Mouse (Mus musculus) midbrain, postnatal 0 days (tissue): ENCODE data around the gene Lrrc61. TPM values are rescaled to one million over a fixed set of nuclear protein-coding genes. Genes with fewer than 3 reads are reported as not detected.

Experiments
- ATAC-seq: fragments of 200-750 bp; cut with Nextera tagmentation; 2 replicates; pipeline ENCODE4 v1.8.0; 2017; ENCODE audit warnings: moderate number of reproducible peaks, mild to moderate bottlenecking, moderate TSS enrichment, moderate library complexity; ENCODE audit not compliant: low FRiP score
- DNase-seq: peaks from one replicate; pipeline ENCODE4 v3.0.0-alpha.2; 2015; ENCODE audit warnings: low spot score
- H3K27ac ChIP-seq: fragments of 300-500 bp; sonication (generic); 2 replicates; pipeline ENCODE4 v1.5.1; 2014; ENCODE audit warnings: low read depth, mild to moderate bottlenecking, low read length, mixed read lengths
- H3K27me3 ChIP-seq: fragments of 300-500 bp; sonication (generic); 2 replicates; pipeline ENCODE4 v1.6.1; 2014; ENCODE audit warnings: low read length, control low read depth, mixed read lengths; ENCODE audit not compliant: insufficient read depth
- H3K36me3 ChIP-seq: fragments of 300-500 bp; sonication (generic); 2 replicates; pipeline ENCODE4 v1.6.1; 2014; ENCODE audit warnings: low read length, control low read depth, mixed read lengths; ENCODE audit not compliant: insufficient read depth
- H3K4me1 ChIP-seq: fragments of 300-500 bp; sonication (generic); 2 replicates; pipeline ENCODE4 v1.6.1; 2014; ENCODE audit warnings: mild to moderate bottlenecking, control low read depth, antibody characterized with exemption, low read length, mixed read lengths; ENCODE audit not compliant: insufficient read depth
- H3K4me2 ChIP-seq: fragments of 300-500 bp; sonication (generic); 2 replicates; pipeline ENCODE4 v1.6.1; 2014; ENCODE audit warnings: low read depth, mild to moderate bottlenecking, low read length, mixed read lengths; ENCODE audit not compliant: poor library complexity, severe bottlenecking
- H3K4me3 ChIP-seq: fragments of 300-500 bp; sonication (generic); 2 replicates; pipeline ENCODE4 v1.5.1; 2014; ENCODE audit warnings: low read depth, mild to moderate bottlenecking, low read length, moderate library complexity
- H3K9ac ChIP-seq: fragments of 300-500 bp; sonication (generic); replicated peaks from 2 replicates; pipeline ENCODE4 v1.6.1; 2014; ENCODE audit warnings: mild to moderate bottlenecking, low read length, moderate library complexity, mixed read lengths; ENCODE audit not compliant: poor library complexity, severe bottlenecking
- H3K9me3 ChIP-seq: fragments of 300-500 bp; sonication (generic); 2 replicates; pipeline ENCODE4 v1.6.1; 2016; ENCODE audit warnings: low read length, control low read depth
- CTCF ChIP-seq: IDR thresholded peaks from 2 replicates; pipeline ENCODE4 v1.5.1; 2016; ENCODE audit warnings: antibody characterized with exemption, mild to moderate bottlenecking
- WGBS: fragments of 180-500 bp; shearing (Covaris S2); extraction: QIAGEN DNeasy Blood & Tissue Kit; methylation state at CpG from one replicate; pipeline ENCODE4 v1.1.7; 2014; 5-methylcytosine and 5-hydroxymethylcytosine counted together
- polyA plus RNA-seq: library from polyadenylated mRNA; unstranded; fragments of >200 nt; fragmentation: Nextera tagmentation; extraction: Ambion mirVana; gene quantifications from 2 replicates; pipeline ENCODE4 v1.2.1, GENCODE M21; 2015
- total RNA-seq: library from RNA; depleted of rRNA; stranded (reverse); fragments of >200 nt; gene quantifications from 2 replicates; pipeline ENCODE4 v1.2.3, GENCODE M21; 2014

Gene Lrrc61
- total and polyA plus RNA-seq, 2 experiments from 2014 or later, result 23.3 to 82.4 TPM

DNA sequence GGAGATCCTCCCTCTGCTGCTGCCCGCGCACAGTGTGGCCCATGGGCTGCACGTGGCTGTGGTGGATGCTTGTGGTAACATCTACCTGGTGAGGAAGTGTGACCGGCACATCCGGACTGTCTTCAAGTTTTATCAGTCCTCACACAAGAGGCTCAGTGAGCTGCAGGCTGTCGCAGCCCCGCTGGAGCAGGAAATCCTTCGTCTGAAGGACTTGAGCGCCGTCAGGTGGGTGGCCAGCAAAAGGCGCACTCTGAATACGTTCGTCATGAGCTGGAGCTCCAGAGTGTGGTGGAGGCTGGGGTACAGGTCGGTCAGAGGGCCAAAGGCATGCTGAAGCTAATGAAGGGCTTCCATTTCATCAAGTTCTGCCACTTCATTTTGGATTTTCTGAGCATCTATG is 25.3 kb upstream of the Lrrc61 start:
- H3K9ac ChIP-seq, result no peak overlapping the region

GRCm38 (mm10) chr6:48529871-48530440 is 24.6 kb upstream of the Lrrc61 start:
- H3K27me3 ChIP-seq, result no peaks in the 10 kb centered on the region
- 77% methylated on average over 16 of the region's 16 CpGs for WGBS
- H3K4me3 ChIP-seq, result no peak overlapping the region
- no peak for TF ChIP-seq CTCF
- H3K36me3 ChIP-seq, result peaks cover 56% of the 10 kb centered on the region
- no peaks in the 10 kb centered on the region for H3K9me3 ChIP-seq
- H3K27ac ChIP-seq, result no peak overlapping the region
- no peak overlapping the region for H3K9ac ChIP-seq
- no peak overlapping the region for H3K4me2 ChIP-seq
- no peak for ATAC-seq
- no peak for DNase-seq
- no peaks in the 10 kb centered on the region for H3K4me1 ChIP-seq

More for the DNA sequence above, 25.3 kb upstream of the Lrrc61 start:
- TF ChIP-seq CTCF, result peak; percentile 20; the same call in 1 of the 2 replicates
- H3K4me2 ChIP-seq, result no peak overlapping the region
- WGBS, result 75% methylated on average over 14 of the region's 14 CpGs
- ATAC-seq, result no peak
- H3K27me3 ChIP-seq, result no peaks in the 10 kb centered on the region
- H3K36me3 ChIP-seq, result peaks cover 56% of the 10 kb centered on the region
- DNase-seq, result no peak
- H3K4me3 ChIP-seq, result no peak overlapping the region
- H3K9me3 ChIP-seq, result no peaks in the 10 kb centered on the region
- H3K27ac ChIP-seq, result no peak overlapping the region
- no peaks in the 10 kb centered on the region for H3K4me1 ChIP-seq

DNA sequence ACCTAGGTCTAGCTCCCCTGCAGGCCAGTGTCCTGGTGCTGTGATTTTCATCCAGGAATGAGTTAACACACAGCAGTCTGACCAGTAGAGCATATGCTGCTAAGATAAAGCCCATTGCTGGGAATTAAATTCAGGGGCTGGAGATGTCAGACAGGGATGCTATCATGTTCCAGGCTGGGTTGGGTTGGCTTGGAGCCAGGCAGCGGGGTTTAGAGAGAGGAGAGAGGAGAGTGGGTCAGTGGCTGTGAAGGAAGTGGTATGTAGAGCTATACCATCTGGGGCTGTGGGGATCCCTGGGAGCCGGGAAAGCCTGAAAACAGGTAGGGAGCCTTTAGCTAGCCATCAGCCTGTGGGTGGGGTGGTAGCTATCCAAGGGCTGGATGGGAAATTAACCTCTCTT is 23.7 kb upstream of the Lrrc61 start:
- H3K36me3 ChIP-seq, result peaks cover 52% of the 10 kb centered on the region
- H3K4me1 ChIP-seq, result no peaks in the 10 kb centered on the region
- TF ChIP-seq CTCF, result no peak
- H3K9ac ChIP-seq, result no peak overlapping the region
- no peaks in the 10 kb centered on the region for H3K9me3 ChIP-seq
- H3K27me3 ChIP-seq, result no peaks in the 10 kb centered on the region
- no peak overlapping the region for H3K4me3 ChIP-seq
- 89% methylated on average over 2 of the region's 2 CpGs for WGBS
- no peak overlapping the region for H3K4me2 ChIP-seq
- ATAC-seq (no peak), DNase-seq (no peak)
- no peak overlapping the region for H3K27ac ChIP-seq

DNA sequence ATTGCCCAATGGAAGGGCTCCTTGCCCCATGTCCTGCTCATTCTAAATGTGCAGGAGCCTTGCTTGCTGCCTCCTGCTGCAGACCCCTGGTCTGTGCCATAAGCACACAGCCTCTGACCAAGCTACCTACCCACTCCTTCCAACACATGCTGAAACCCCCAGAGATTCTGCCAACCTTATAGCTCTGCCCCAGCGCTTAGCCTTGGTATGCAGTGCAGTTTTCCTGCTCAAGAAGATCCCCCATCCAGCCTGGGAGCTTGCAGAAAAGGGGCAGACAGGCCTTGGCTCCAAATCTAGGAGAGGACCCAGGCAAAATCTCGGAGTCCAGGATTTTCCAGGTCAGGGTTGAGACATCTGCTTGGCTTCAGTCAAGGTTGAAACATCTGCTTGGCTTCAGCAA is 21.1 kb upstream of the Lrrc61 start:
- 82% methylated on average over 2 of the region's 2 CpGs for WGBS
- no peak overlapping the region for H3K27ac ChIP-seq
- no peak for DNase-seq
- H3K4me2 ChIP-seq, result no peak overlapping the region
- TF ChIP-seq CTCF, result no peak
- H3K4me1 ChIP-seq, result peaks cover 10% of the 10 kb centered on the region
- peaks cover 36% of the 10 kb centered on the region for H3K36me3 ChIP-seq
- H3K27me3 ChIP-seq, result no peaks in the 10 kb centered on the region
- H3K9me3 ChIP-seq, result no peaks in the 10 kb centered on the region
- H3K4me3 ChIP-seq, result no peak overlapping the region
- no peak overlapping the region for H3K9ac ChIP-seq
- no peak for ATAC-seq

- Histone ChIP-seq H3K36me3 (peaks cover 25% of the 10 kb centered on the region), H3K27me3 (no peaks in the 10 kb centered on the region), H3K27ac (no peak overlapping the region), H3K4me1 (peaks cover 16% of the 10 kb centered on the region), H3K9ac (no peak overlapping the region), H3K9me3 (no peaks in the 10 kb centered on the region), H3K4me3 (no peak overlapping the region), H3K4me2 (no peak overlapping the region)
- ATAC-seq, result no peak
- DNase-seq, result no peak
- WGBS, result 86% methylated on average over 8 of the region's 8 CpGs
- TF ChIP-seq CTCF, result no peak
Observed at GRCm38 (mm10) chr6:48534913-48535312, 19.7 kb upstream of the Lrrc61 start.

DNA sequence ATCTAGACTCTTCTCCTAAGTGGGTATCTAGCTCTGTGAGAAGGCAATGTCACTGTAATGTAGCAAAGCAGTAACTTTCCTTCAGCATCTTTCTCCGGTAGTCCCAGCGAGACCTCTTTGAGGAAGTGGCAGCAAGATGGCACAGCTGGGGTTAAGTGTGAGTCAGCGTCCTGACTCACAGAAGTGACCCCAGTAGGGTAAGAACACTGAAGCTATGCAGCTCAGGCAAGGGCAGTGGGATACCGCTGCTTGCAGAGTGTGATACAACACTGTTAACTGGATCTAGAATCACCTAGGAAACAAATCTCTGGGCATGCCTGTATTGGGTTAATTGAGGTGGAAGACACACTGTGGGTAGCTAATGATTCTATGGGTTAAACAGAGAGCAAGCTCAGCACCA is 18.5 kb upstream of the Lrrc61 start:
- H3K36me3 ChIP-seq, result peaks cover 29% of the 10 kb centered on the region
- DNase-seq, result no peak
- no peak for ATAC-seq
- H3K9me3 ChIP-seq, result no peaks in the 10 kb centered on the region
- H3K4me1 ChIP-seq, result peaks cover 16% of the 10 kb centered on the region
- no peak overlapping the region for H3K4me2 ChIP-seq
- WGBS, result 62% methylated on average over 4 of the region's 4 CpGs
- TF ChIP-seq CTCF, result no peak
- no peaks in the 10 kb centered on the region for H3K27me3 ChIP-seq
- no peak overlapping the region for H3K9ac ChIP-seq
- H3K4me3 ChIP-seq, result no peak overlapping the region
- no peak overlapping the region for H3K27ac ChIP-seq
